Mouse (Mus musculus): ENCODE data around the gene Fam173a. TPM values are rescaled to one million over a fixed set of nuclear protein-coding genes. Genes with fewer than 3 reads are reported as not detected.

Gene Fam173a
- not detected for polyA plus RNA-seq (2014; fragmentation: Illumina TruSeq; extraction: RNeasy Lipid Tissue Mini Kit (QIAGEN cat#74804))

GRCm38 (mm10) chr17:25792615-25793014 is at the start of gene Fam173a:
Gene Fam173a, minus strand, starts transcription at chr17:25792901.

DNA sequence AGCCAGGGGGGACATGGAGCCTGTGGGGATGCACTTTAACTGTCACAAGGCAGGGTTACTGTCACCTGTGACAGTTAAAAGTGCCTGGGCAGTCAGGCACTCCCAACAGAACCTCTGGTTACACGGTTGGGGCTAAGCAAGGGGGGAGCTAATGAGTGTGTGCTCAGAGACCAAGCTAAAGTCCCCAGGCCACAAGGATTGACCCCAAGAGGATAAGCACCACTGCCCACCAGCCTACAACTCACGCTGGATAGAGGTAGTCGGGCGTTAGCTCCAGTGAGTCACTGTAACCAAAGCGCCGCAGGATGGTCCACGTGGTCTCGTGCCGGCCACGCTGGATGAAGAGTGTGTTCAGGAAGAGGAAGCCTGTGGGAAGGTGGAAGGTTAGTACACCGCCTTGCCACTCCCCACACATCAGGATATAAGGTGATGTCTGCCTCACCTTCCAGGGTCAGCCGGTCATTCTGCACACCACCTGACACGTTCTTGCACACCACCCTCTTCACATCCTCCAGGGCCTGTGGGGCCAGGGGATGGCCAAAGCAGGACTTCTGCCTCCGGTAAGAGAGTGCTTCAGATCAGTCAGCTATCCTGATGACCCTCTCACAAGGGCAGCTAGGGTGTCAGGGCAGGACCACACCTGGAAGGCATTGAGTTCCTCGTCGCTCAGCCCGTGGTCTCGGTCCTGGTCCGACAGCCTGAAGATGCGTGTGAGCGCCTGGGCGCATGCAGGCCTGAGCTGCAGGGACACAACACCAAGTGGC is 48.6 kb upstream of the Fam173a start, which contains the start of gene Gm20683:
Gm20683 (minus strand) TSS at position 647 of the 764 bp plus-strand sequence.

DNA sequence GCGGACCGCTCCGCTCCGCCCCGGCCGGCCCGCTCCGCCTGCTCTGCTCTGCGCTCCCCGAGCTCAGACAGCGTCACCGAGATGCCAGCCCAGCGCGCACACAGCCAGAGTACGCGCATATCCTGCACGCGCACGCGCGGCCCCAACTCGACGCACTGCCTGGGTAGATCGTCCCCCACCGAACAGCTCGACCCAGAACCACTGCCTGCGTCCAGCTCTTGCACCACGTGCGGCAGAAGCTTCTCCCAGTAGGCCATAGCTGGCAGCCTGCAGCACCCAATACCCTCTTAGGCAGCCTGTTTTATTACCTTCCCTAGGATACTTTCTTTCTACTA is 44.3 kb upstream of the Fam173a start, which contains the start of gene Rhbdl1:
Rhbdl1 (minus strand) TSS at position 220 of the 335 bp plus-strand sequence.

GRCm38 (mm10) chr17:25833291-25833663 is 40.6 kb upstream of the Fam173a start, which contains the start of gene Stub1:
Gene Stub1, minus strand, starts transcription at chr17:25833404.

GRCm38 (mm10) chr17:25828712-25829557 is 36.2 kb upstream of the Fam173a start, which contains the start of gene Jmjd8:
Gene Jmjd8, plus strand, starts transcription at chr17:25828867.

GRCm38 (mm10) chr17:25823452-25823851 is 30.8 kb upstream of the Fam173a start, which contains the start of gene Wdr24:
Gene Wdr24, plus strand, starts transcription at chr17:25823627.

DNA sequence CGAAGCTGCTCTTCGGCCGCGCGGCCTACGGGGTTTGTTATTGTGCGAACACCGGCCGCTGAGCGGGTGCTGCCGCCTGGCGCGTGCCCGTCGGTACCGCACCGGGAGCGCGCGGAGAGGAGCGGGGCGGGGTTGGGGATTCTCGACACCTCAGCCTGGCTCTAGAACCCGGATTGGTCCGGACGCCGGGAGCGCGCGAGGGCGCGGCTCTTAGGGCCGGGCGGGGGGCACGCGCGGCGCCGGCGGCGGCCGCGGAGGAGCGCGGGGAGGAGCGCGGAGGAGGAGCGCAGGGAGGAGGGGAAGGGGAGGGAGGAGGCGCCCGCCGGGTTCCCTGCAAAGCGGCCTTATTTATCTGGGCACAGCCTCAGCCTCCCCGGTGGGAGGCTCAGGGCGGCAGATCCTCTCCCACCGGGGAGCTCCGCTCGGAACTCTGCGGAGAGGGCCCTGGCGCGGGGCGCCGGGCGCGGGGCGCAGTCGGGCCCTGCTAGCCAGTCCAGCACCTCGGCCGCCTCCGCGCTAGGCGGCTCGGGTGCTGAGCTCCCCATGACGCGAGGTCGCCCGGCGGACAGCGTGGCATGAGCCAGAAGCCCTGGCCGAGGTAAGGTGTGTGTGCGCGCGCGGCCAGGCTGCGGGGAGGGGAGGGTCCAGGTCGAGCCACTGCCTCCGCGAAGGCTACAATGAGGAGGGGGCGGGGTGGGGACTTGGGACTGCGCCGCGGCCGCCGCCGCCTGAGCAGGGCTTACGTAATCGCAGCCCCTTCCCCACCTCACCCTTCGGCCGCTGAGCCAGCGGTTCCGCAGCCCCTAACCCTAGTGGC is 16.3 kb upstream of the Fam173a start, which contains the start of gene Fbxl16:
Fbxl16 (plus strand) TSS at position 297 of the 817 bp plus-strand sequence.

GRCm38 (mm10) chr17:25796951-25797369 is 4.3 kb upstream of the Fam173a start, which contains the start of gene Metrn:
Gene Metrn, minus strand, starts transcription at chr17:25797136.

DNA sequence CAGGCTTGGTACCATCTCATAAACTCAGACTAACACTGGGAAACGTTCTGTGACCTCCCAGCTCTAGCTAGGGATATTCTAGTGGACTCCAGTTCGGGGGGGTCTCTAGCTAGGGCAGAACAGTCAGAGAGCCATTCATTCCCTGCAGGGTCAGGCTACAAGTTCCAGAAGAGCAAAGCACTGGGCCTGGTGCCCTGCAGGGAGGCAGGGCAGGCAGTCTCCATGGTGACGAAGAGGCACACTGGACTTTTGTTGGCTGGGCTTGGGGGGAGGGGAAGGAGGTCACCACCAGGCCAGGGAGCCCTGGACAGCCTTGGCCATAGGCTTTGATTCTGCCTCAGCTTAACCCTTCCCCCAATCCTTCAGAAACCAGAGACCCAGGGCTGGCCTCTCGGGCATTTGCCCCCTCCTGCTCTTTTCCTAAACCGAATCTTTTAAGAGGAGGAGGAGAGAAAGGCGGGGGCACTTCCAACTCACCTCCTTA is 3.0 kb upstream of the Fam173a start, which contains the start of gene AC134908.4:
AC134908.4 (minus strand) TSS at position 51 of the 484 bp plus-strand sequence.

GRCm38 (mm10) chr17:25786280-25786679 is 6.4 kb downstream of the Fam173a start, which contains the start of gene Ccdc78:
Gene Ccdc78, plus strand, starts transcription at chr17:25786580.

DNA sequence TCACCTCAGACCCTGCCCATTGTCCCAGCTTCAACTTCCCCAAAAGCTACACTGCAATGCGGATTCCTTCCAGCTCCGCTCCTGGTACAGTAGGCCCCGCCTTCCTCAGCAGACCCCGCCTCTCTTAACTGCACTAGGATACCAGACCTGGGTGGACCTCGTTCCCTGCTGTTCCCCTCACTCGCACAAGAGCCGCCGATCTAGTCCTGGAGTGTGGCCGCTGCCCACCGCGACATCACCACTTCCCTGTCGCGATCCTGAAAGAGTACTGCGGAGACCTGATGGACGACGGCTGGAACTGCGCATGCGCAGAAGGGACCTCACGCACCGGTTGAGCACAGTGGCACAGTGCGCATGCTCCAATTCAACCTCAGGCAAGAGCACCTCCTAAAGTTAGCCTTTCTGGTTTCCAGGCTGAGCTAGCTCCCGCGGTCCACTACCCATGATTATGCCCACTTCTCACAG is 7.4 kb downstream of the Fam173a start, which contains the start of gene Haghl:
Haghl (minus strand) TSS at position 393 of the 465 bp plus-strand sequence.

DNA sequence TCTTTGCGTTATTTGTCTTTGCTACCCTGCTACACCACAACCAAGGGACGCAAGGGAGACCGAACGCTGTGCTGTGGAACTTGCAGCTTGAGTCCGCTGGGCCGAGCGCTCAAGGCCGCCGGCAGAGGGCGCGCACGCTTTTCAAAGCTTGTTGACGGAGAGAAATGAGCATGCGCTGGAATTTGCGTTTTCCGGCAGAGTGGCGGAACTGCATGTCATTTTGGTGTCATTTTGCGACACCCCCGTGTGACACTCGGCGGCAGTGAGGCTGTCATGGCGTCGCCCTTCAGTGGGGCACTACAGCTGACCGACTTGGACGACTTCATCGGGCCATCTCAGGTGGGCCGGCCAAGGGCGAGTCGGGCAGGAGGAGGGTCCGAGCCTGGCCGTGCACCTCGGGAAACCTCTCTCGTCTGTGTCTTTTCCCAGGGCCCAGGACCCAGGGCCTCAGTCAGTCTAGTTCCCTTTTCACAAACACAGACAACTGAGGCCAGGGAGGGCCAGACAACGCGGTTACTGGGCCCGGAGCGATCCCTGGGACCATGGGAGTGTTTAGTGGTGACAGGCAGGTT is 19.1 kb downstream of the Fam173a start, which contains the start of gene Narfl:
Narfl (plus strand) TSS at position 228 of the 572 bp plus-strand sequence.

DNA sequence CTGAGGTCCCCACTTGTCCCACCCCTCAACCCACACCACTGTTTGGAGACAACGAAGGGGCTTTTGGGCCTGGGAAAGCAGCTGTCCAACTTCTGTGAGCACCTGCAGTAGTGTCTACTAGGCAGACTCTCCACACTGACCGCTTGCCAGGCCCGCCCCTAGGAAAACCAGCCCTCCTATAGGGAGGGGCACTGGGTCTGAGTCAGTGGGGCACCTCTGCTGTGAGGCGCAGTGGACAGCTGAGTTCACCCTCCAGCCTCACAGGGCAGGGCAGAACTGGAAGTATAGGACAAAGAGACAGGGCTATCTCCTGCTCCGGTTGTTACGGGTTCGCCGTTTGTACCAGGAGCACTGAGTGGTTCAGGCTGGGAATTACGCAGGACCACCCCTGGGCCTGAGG is 38.5 kb downstream of the Fam173a start, which contains the start of gene Msln:
Msln (minus strand) TSS at position 138 of the 400 bp plus-strand sequence.

Other genes starting within 250 kb of the Fam173a start
- 1.3 TPM for gene Sox8, start 222.2 kb downstream of the Fam173a start, polyA plus RNA-seq (2014; fragmentation: Illumina TruSeq; extraction: RNeasy Lipid Tissue Mini Kit (QIAGEN cat#74804))
- 0.43 TPM for gene Lmf1, start 213.8 kb downstream of the Fam173a start, polyA plus RNA-seq (2014; fragmentation: Illumina TruSeq; extraction: RNeasy Lipid Tissue Mini Kit (QIAGEN cat#74804))
- gene Gng13, start 75.7 kb downstream of the Fam173a start, polyA plus RNA-seq (2014; fragmentation: Illumina TruSeq; extraction: RNeasy Lipid Tissue Mini Kit (QIAGEN cat#74804)): not detected
- not detected for gene Chtf18, start 65.5 kb downstream of the Fam173a start, polyA plus RNA-seq (2014; fragmentation: Illumina TruSeq; extraction: RNeasy Lipid Tissue Mini Kit (QIAGEN cat#74804))
- not detected for gene Rpusd1, start 65.2 kb downstream of the Fam173a start, polyA plus RNA-seq (2014; fragmentation: Illumina TruSeq; extraction: RNeasy Lipid Tissue Mini Kit (QIAGEN cat#74804))
- gene Mslnl, start 56.9 kb downstream of the Fam173a start, polyA plus RNA-seq (2014; fragmentation: Illumina TruSeq; extraction: RNeasy Lipid Tissue Mini Kit (QIAGEN cat#74804)): not detected
- 2.0 TPM for gene Msln, start 38.5 kb downstream of the Fam173a start, polyA plus RNA-seq (2014; fragmentation: Illumina TruSeq; extraction: RNeasy Lipid Tissue Mini Kit (QIAGEN cat#74804))
- gene Narfl, start 19.1 kb downstream of the Fam173a start, polyA plus RNA-seq (2014; fragmentation: Illumina TruSeq; extraction: RNeasy Lipid Tissue Mini Kit (QIAGEN cat#74804)): 0.80 TPM
- 1.4 TPM for gene Haghl, start 7.2 kb downstream of the Fam173a start, polyA plus RNA-seq (2014; fragmentation: Illumina TruSeq; extraction: RNeasy Lipid Tissue Mini Kit (QIAGEN cat#74804))
- 0.43 TPM for gene Ccdc78, start 6.3 kb downstream of the Fam173a start, polyA plus RNA-seq (2014; fragmentation: Illumina TruSeq; extraction: RNeasy Lipid Tissue Mini Kit (QIAGEN cat#74804))
- not detected for gene AC134908.4, start 2.8 kb upstream of the Fam173a start, polyA plus RNA-seq (2014; fragmentation: Illumina TruSeq; extraction: RNeasy Lipid Tissue Mini Kit (QIAGEN cat#74804))
- 0.26 TPM for gene Metrn, start 4.2 kb upstream of the Fam173a start, polyA plus RNA-seq (2014; fragmentation: Illumina TruSeq; extraction: RNeasy Lipid Tissue Mini Kit (QIAGEN cat#74804))
- gene Fbxl16, start 16.2 kb upstream of the Fam173a start, polyA plus RNA-seq (2014; fragmentation: Illumina TruSeq; extraction: RNeasy Lipid Tissue Mini Kit (QIAGEN cat#74804)): 0.94 TPM
- gene Wdr24, start 30.7 kb upstream of the Fam173a start, polyA plus RNA-seq (2014; fragmentation: Illumina TruSeq; extraction: RNeasy Lipid Tissue Mini Kit (QIAGEN cat#74804)): 0.29 TPM
- gene Jmjd8, start 36.0 kb upstream of the Fam173a start, polyA plus RNA-seq (2014; fragmentation: Illumina TruSeq; extraction: RNeasy Lipid Tissue Mini Kit (QIAGEN cat#74804)): 1.5 TPM
- gene Stub1, start 40.5 kb upstream of the Fam173a start, polyA plus RNA-seq (2014; fragmentation: Illumina TruSeq; extraction: RNeasy Lipid Tissue Mini Kit (QIAGEN cat#74804)): 2.7 TPM
- not detected for gene Rhbdl1, start 44.4 kb upstream of the Fam173a start, polyA plus RNA-seq (2014; fragmentation: Illumina TruSeq; extraction: RNeasy Lipid Tissue Mini Kit (QIAGEN cat#74804))
- gene Gm20683, start 48.9 kb upstream of the Fam173a start, polyA plus RNA-seq (2014; fragmentation: Illumina TruSeq; extraction: RNeasy Lipid Tissue Mini Kit (QIAGEN cat#74804)): not detected
- 8.3 TPM for gene Rhot2, start 52.0 kb upstream of the Fam173a start, polyA plus RNA-seq (2014; fragmentation: Illumina TruSeq; extraction: RNeasy Lipid Tissue Mini Kit (QIAGEN cat#74804))
- 1.0 TPM for gene Wdr90, start 68.6 kb upstream of the Fam173a start, polyA plus RNA-seq (2014; fragmentation: Illumina TruSeq; extraction: RNeasy Lipid Tissue Mini Kit (QIAGEN cat#74804))
- gene Mcrip2, start 75.9 kb upstream of the Fam173a start, polyA plus RNA-seq (2014; fragmentation: Illumina TruSeq; extraction: RNeasy Lipid Tissue Mini Kit (QIAGEN cat#74804)): not detected
- 10.6 TPM for gene Mettl26, start 82.2 kb upstream of the Fam173a start, polyA plus RNA-seq (2014; fragmentation: Illumina TruSeq; extraction: RNeasy Lipid Tissue Mini Kit (QIAGEN cat#74804))
- gene Wfikkn1, start 88.0 kb upstream of the Fam173a start, polyA plus RNA-seq (2014; fragmentation: Illumina TruSeq; extraction: RNeasy Lipid Tissue Mini Kit (QIAGEN cat#74804)): not detected
- 1.1 TPM for gene Rab40c, start 126.8 kb upstream of the Fam173a start, polyA plus RNA-seq (2014; fragmentation: Illumina TruSeq; extraction: RNeasy Lipid Tissue Mini Kit (QIAGEN cat#74804))
- 27.4 TPM for gene Pigq, start 152.0 kb upstream of the Fam173a start, polyA plus RNA-seq (2014; fragmentation: Illumina TruSeq; extraction: RNeasy Lipid Tissue Mini Kit (QIAGEN cat#74804))
- gene Nhlrc4, start 152.1 kb upstream of the Fam173a start, polyA plus RNA-seq (2014; fragmentation: Illumina TruSeq; extraction: RNeasy Lipid Tissue Mini Kit (QIAGEN cat#74804)): 0.29 TPM
- not detected for gene A930017K11Rik, start 159.7 kb upstream of the Fam173a start, polyA plus RNA-seq (2014; fragmentation: Illumina TruSeq; extraction: RNeasy Lipid Tissue Mini Kit (QIAGEN cat#74804))
- gene Capn15, start 192.9 kb upstream of the Fam173a start, polyA plus RNA-seq (2014; fragmentation: Illumina TruSeq; extraction: RNeasy Lipid Tissue Mini Kit (QIAGEN cat#74804)): 0.51 TPM